Mouse (Mus musculus): ENCODE measurements at regions not wholly inside any gene's neighbourhood (a gene's known extent, or its start where the extent isn't known, plus 50 kb on each side); places are given as distances from the start of the nearest gene placed in this dataset.

DNA sequence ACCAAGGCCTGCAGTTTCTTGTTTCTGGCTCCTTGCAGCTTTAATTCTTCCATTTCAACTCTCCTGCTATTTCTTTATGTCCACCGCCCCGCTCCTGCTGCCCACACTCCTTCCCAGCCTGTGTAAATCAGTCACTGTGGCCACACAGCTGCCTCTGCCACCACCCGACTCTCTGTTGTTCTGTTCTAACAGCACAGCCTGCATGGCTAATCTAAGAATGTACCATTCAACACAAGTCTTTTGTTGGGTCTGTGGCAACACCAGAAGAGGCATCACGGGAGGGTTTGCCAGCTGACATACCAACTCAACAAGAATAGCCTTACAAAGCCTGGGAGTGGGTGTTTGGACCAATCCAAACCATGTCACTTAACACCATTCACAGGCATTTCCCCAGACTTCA is 264.9 kb upstream of the Pum3 start:
- DNase-seq (ENCODE audit: low spot score): no peak
- ATAC-seq (ENCODE audit: extremely low read depth, insufficient number of reproducible peaks, low FRiP score, poor library complexity, severe bottlenecking): no peak
- no peaks in the 10 kb centered on the region for H3K36me3 ChIP-seq (replicated peaks)
- no peaks in the 10 kb centered on the region for H3K9me3 ChIP-seq (replicated peaks)
- no peaks in the 10 kb centered on the region for H3K4me1 ChIP-seq (ENCODE audit: insufficient read depth, low read depth, low read length)
- H3K4me3 ChIP-seq (ENCODE audit: low read depth, low read length): no peak overlapping the region
- TF ChIP-seq CTCF (IDR thresholded peaks at IDR 0.05; ENCODE audit: low read depth, low read length): no peak
- no peak for TF ChIP-seq GATA2 (IDR thresholded peaks at IDR 0.05; ENCODE audit: borderline replicate concordance, low read depth, low read length)
- no peak for TF ChIP-seq GATA1 (IDR thresholded peaks at IDR 0.05; ENCODE audit: borderline replicate concordance, low read length)
- TF ChIP-seq POLR2AphosphoS5 (IDR thresholded peaks at IDR 0.05; ENCODE audit: insufficient replicate concordance, low read depth, low read length): no peak
- no peak for TF ChIP-seq TAL1 (conservative IDR thresholded peaks at IDR 0.05; ENCODE audit: low read depth, low read length)
- H3K27me3 ChIP-seq (ENCODE audit: insufficient read depth, low read length): peaks cover 6% of the 10 kb centered on the region; the same call in 1 of the 2 replicates

DNA sequence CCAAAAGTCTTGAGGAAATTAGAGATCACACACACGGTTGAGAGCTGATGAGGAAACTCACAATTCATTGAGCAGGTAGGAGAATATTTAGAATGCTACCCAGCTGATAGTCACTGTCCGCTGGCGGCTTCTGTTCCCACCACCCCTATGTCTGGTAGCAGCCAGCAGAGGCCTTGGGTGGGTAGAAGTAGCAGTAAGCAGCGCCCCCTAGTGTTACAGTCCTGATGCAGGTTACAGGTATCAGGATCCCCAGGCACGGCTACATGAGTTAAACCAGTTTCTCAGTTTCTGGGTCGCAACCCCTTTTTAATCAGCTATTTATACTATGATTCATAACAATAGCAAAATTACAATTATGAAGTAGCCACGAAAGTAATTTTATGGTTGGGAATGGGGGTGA is 264.1 kb upstream of the Pum3 start:
- H3K36me3 ChIP-seq (replicated peaks): no peaks in the 10 kb centered on the region
- H3K4me3 ChIP-seq (ENCODE audit: low read depth, low read length): no peak overlapping the region
- TF ChIP-seq TAL1 (conservative IDR thresholded peaks at IDR 0.05; ENCODE audit: low read depth, low read length): no peak
- TF ChIP-seq CTCF (IDR thresholded peaks at IDR 0.05; ENCODE audit: low read depth, low read length): 0 out of 2 replicates have a peak, but pooled peaks have one; percentile 17
- TF ChIP-seq GATA2 (IDR thresholded peaks at IDR 0.05; ENCODE audit: borderline replicate concordance, low read depth, low read length): no peak
- TF ChIP-seq GATA1 (IDR thresholded peaks at IDR 0.05; ENCODE audit: borderline replicate concordance, low read length): no peak
- no peak for TF ChIP-seq POLR2AphosphoS5 (IDR thresholded peaks at IDR 0.05; ENCODE audit: insufficient replicate concordance, low read depth, low read length)
- no peaks in the 10 kb centered on the region for H3K9me3 ChIP-seq (replicated peaks)
- ATAC-seq (ENCODE audit: extremely low read depth, insufficient number of reproducible peaks, low FRiP score, poor library complexity, severe bottlenecking) (no peak), DNase-seq (ENCODE audit: low spot score) (no peak)
- H3K27me3 ChIP-seq (ENCODE audit: insufficient read depth, low read length): peaks cover 4% of the 10 kb centered on the region; the same call in 1 of the 2 replicates
- H3K4me1 ChIP-seq (ENCODE audit: insufficient read depth, low read depth, low read length): no peaks in the 10 kb centered on the region

DNA sequence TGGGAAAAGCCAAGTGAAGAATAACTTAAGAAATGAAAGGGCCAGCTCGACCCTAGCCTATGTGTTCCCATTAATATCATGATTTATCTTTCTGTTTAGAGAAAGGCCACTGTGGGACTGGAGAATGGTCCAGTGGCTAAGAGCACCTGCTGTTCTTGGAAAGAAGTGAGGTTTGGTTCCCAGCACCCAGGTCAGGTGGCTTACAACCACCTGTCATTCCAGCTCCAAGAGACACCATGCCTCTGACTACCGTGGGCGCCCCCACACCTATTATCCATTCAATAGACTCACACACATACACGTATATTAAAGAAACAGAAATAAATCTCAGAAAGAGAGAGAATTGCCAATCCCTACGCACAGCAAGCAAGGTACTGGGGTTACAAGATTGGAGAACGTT is 263.3 kb upstream of the Pum3 start:
- Histone ChIP-seq H3K36me3 (replicated peaks) (no peaks in the 10 kb centered on the region), H3K27me3 (ENCODE audit: insufficient read depth, low read length) (peaks cover 3% of the 10 kb centered on the region; the same call in 1 of the 2 replicates), H3K4me3 (ENCODE audit: low read depth, low read length) (no peak overlapping the region), H3K4me1 (ENCODE audit: insufficient read depth, low read depth, low read length) (no peaks in the 10 kb centered on the region), H3K9me3 (replicated peaks) (no peaks in the 10 kb centered on the region)
- DNase-seq (ENCODE audit: low spot score) (no peak), ATAC-seq (ENCODE audit: extremely low read depth, insufficient number of reproducible peaks, low FRiP score, poor library complexity, severe bottlenecking) (no peak)
- TF ChIP-seq POLR2AphosphoS5 (IDR thresholded peaks at IDR 0.05; ENCODE audit: insufficient replicate concordance, low read depth, low read length) (no peak), CTCF (IDR thresholded peaks at IDR 0.05; ENCODE audit: low read depth, low read length) (no peak), GATA2 (IDR thresholded peaks at IDR 0.05; ENCODE audit: borderline replicate concordance, low read depth, low read length) (no peak), TAL1 (conservative IDR thresholded peaks at IDR 0.05; ENCODE audit: low read depth, low read length) (no peak), GATA1 (IDR thresholded peaks at IDR 0.05; ENCODE audit: borderline replicate concordance, low read length) (no peak)

DNA sequence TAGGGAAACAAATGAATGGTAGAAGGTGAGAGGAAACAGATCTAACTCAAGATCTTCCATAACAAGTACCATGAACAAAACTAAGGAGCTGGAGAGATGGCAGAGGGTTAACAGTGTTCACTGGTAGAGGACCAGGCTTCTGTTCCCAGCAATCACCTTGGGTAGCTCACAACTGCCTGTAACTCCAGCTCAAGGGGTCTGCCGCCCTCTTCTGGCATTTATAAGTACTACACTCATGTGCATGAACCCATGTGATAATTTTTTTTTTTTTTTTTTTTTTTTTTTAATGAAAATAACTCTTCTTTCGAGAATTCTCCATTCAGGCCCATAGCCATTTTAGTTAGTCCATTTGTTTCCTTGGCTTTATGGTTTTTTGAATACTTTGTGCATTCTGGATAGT is 253.8 kb upstream of the Pum3 start:
- no peak for ATAC-seq (ENCODE audit: extremely low read depth, insufficient number of reproducible peaks, low FRiP score, poor library complexity, severe bottlenecking)

DNA sequence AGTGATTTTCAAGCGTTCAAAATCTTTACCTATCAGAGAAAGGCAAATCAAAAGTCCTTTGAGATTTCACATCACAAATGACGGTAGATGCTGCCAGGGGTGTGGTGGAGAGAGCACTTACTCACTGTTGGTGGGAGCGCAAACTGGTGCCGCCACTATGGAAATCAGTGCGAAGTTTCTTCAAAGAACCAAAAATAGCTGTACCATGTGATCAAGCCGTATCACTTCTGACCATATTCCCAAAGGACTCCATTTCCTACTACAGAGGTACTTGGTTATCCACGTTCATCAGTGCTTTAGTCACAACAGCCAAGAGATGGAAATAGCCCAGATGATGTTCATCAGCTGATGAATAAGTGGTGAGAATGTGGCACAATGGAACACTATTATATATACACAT is 249.8 kb upstream of the Pum3 start:
- ATAC-seq (ENCODE audit: extremely low read depth, insufficient number of reproducible peaks, low FRiP score, poor library complexity, severe bottlenecking) (no peak), DNase-seq (ENCODE audit: low spot score) (no peak)
- peaks cover 5% of the 10 kb centered on the region; the same call in 1 of the 2 replicates for H3K9me3 ChIP-seq (replicated peaks)
- H3K36me3 ChIP-seq (replicated peaks): no peaks in the 10 kb centered on the region
- H3K4me1 ChIP-seq (ENCODE audit: insufficient read depth, low read depth, low read length): peaks cover 6% of the 10 kb centered on the region
- H3K4me3 ChIP-seq (ENCODE audit: low read depth, low read length): no peak overlapping the region
- no peak for TF ChIP-seq GATA1 (IDR thresholded peaks at IDR 0.05; ENCODE audit: borderline replicate concordance, low read length)
- no peak for TF ChIP-seq GATA2 (IDR thresholded peaks at IDR 0.05; ENCODE audit: borderline replicate concordance, low read depth, low read length)
- no peak for TF ChIP-seq TAL1 (conservative IDR thresholded peaks at IDR 0.05; ENCODE audit: low read depth, low read length)
- no peak for TF ChIP-seq POLR2AphosphoS5 (IDR thresholded peaks at IDR 0.05; ENCODE audit: insufficient replicate concordance, low read depth, low read length)
- no peak for TF ChIP-seq CTCF (IDR thresholded peaks at IDR 0.05; ENCODE audit: low read depth, low read length)
- H3K27me3 ChIP-seq (ENCODE audit: insufficient read depth, low read length): no peaks in the 10 kb centered on the region

More for the DNA sequence above, 253.8 kb upstream of the Pum3 start:
- no peak for DNase-seq (ENCODE audit: low spot score)
- H3K27me3 ChIP-seq (ENCODE audit: insufficient read depth, low read length): no peaks in the 10 kb centered on the region
- no peaks in the 10 kb centered on the region for H3K36me3 ChIP-seq (replicated peaks)
- H3K4me1 ChIP-seq (ENCODE audit: insufficient read depth, low read depth, low read length): peaks cover 6% of the 10 kb centered on the region
- H3K9me3 ChIP-seq (replicated peaks): peaks cover 5% of the 10 kb centered on the region; the same call in 1 of the 2 replicates
- 0 out of 2 replicates have a peak, but pooled peaks have one; percentile 12 for TF ChIP-seq CTCF (IDR thresholded peaks at IDR 0.05; ENCODE audit: low read depth, low read length)
- no peak for TF ChIP-seq GATA2 (IDR thresholded peaks at IDR 0.05; ENCODE audit: borderline replicate concordance, low read depth, low read length)
- no peak overlapping the region for H3K4me3 ChIP-seq (ENCODE audit: low read depth, low read length)

DNA sequence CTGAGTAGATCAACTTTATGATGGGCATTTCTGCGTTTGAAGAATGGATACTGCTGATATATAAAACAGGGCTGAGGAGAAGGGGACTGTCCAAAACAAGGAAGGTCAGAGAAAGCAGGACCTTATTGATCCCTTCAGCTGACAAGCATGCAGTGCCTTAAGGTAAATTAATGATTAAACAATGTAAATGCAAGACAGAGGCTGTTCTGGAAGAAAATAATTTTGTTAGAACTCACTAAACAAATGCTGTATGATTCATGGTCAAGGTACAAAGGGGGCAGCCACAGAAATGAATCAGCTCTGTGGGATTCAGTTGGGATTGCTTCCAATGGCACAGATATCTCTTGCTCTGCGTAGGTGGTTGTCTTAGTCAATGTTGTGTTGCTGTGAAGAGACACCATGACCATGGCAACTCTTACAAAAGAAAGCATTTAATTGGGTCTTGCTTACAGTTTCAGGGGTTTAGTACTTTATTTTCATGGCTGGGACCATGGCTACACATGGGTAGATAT is 243.1 kb upstream of the Pum3 start:
- Histone ChIP-seq H3K4me3 (ENCODE audit: low read depth, low read length) (no peak overlapping the region), H3K36me3 (replicated peaks) (no peaks in the 10 kb centered on the region), H3K27me3 (ENCODE audit: insufficient read depth, low read length) (peaks cover 4% of the 10 kb centered on the region; the same call in 1 of the 2 replicates), H3K9me3 (replicated peaks) (no peaks in the 10 kb centered on the region), H3K4me1 (ENCODE audit: insufficient read depth, low read depth, low read length) (no peaks in the 10 kb centered on the region)
- TF ChIP-seq TAL1 (conservative IDR thresholded peaks at IDR 0.05; ENCODE audit: low read depth, low read length) (no peak), CTCF (IDR thresholded peaks at IDR 0.05; ENCODE audit: low read depth, low read length) (no peak)
- DNase-seq (ENCODE audit: low spot score) (no peak), ATAC-seq (ENCODE audit: extremely low read depth, insufficient number of reproducible peaks, low FRiP score, poor library complexity, severe bottlenecking) (no peak)

DNA sequence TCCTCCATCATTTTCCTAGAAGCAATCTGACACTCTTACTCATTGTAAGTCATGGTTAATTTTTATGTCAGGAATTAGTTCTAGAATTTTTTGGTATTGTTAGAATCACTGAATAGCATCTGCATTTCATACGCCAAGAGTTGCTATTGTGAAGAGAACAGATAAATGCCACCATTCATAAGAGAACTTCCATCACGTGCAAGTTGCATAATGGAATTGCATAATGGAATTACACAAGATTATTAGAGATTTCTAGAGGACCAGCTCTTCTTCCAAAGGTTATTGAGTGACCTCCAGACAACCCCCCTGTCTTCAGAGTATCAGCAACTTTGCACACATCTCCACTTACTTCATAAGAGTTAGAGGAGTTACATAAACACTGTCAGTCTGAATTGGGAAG is 233.7 kb upstream of the Pum3 start:
- TF ChIP-seq CTCF (IDR thresholded peaks at IDR 0.05; ENCODE audit: low read depth, low read length) (no peak), GATA2 (IDR thresholded peaks at IDR 0.05; ENCODE audit: borderline replicate concordance, low read depth, low read length) (no peak), POLR2AphosphoS5 (IDR thresholded peaks at IDR 0.05; ENCODE audit: insufficient replicate concordance, low read depth, low read length) (no peak), GATA1 (IDR thresholded peaks at IDR 0.05; ENCODE audit: borderline replicate concordance, low read length) (no peak), TAL1 (conservative IDR thresholded peaks at IDR 0.05; ENCODE audit: low read depth, low read length) (no peak)
- no peaks in the 10 kb centered on the region for H3K36me3 ChIP-seq (replicated peaks)
- H3K27me3 ChIP-seq (ENCODE audit: insufficient read depth, low read length): 0 out of 2 replicates have a peak, but pooled peaks cover 4% of the 10 kb centered on the region
- ATAC-seq (ENCODE audit: extremely low read depth, insufficient number of reproducible peaks, low FRiP score, poor library complexity, severe bottlenecking) (no peak), DNase-seq (ENCODE audit: low spot score) (no peak)
- H3K9me3 ChIP-seq (replicated peaks): no peaks in the 10 kb centered on the region
- no peak overlapping the region for H3K4me3 ChIP-seq (ENCODE audit: low read depth, low read length)
- no peaks in the 10 kb centered on the region for H3K4me1 ChIP-seq (ENCODE audit: insufficient read depth, low read depth, low read length)

All from G1E (cell line).